Mouse (Mus musculus): Measurements from ENCODE around the gene Cyp11a1. TPM values are rescaled to one million over a fixed set of nuclear protein-coding genes. Genes with fewer than 3 reads are reported as not detected.

Cyp11a1 gene
- polyA plus RNA-seq, 1 experiment, result 93.4 TPM

DNA sequence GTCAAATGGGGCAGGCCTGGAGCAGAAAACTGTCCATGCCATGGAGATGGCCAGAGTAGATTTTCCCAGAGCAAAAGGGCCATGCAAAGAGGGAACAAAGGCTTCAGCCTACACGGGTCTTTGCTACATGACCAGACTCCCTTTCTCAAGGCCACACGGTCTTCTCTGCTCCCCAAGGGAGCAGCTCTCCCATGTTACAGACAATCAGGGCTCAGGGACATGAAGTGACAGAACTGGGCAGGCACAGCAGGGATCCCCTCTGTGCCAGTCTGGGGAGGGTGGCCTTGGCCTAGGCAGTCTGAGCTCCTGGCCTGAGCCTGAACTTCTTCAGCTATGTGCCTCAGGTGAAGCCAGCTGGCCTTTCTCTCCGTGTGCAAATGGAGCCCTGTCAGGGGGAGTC is 47.3 kb downstream of the Cyp11a1 start:
- H3K27me3 ChIP-seq (ENCODE audit: control insufficient read depth, insufficient read depth, low read length), result no peaks in the 10 kb centered on the region
- TF ChIP-seq CTCF (IDR thresholded peaks at IDR 0.05; ENCODE audit: control insufficient read depth, insufficient read depth, insufficient replicate concordance, low read depth, low read length), result no peak
- TF ChIP-seq POLR2A (IDR thresholded peaks at IDR 0.05; ENCODE audit: control insufficient read depth, low read depth, low read length), result no peak
- no peak overlapping the region for H3K4me3 ChIP-seq (ENCODE audit: control insufficient read depth, low read depth, low read length)
- no peaks in the 10 kb centered on the region for H3K36me3 ChIP-seq (ENCODE audit: control insufficient read depth, insufficient read depth, low read length)
- H3K4me1 ChIP-seq (ENCODE audit: control insufficient read depth, insufficient read depth, low read length), result no peaks in the 10 kb centered on the region; the same call in 1 of the 2 replicates
- no peak overlapping the region for H3K27ac ChIP-seq (ENCODE audit: control insufficient read depth, insufficient read depth, low read depth, low read length)

DNA sequence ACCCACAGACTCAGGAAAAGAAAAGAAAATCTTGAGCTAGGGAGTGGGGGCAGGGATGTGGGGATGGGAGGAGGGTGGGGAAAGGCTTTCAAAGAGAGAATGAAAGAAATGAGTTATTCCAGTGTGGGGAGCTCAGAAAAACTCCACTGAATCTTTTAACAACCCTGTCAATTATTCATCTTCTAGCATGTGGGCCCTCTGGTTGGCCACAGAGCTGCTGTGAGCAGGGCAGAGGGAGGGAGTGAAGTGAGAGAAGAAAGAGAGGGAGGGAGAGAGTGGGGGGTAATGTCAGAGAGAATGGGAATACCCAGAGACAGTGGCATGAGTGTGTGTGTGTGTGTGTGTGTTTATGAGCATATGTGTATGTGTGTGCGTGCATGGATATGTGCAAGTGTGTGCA is 47.8 kb downstream of the Cyp11a1 start:
- Histone ChIP-seq H3K27me3 (ENCODE audit: control insufficient read depth, insufficient read depth, low read length) (no peaks in the 10 kb centered on the region), H3K4me3 (ENCODE audit: control insufficient read depth, low read depth, low read length) (no peak overlapping the region), H3K4me1 (ENCODE audit: control insufficient read depth, insufficient read depth, low read length) (no peaks in the 10 kb centered on the region; the same call in 1 of the 2 replicates), H3K36me3 (ENCODE audit: control insufficient read depth, insufficient read depth, low read length) (no peaks in the 10 kb centered on the region), H3K27ac (ENCODE audit: control insufficient read depth, insufficient read depth, low read depth, low read length) (no peak overlapping the region)
- TF ChIP-seq CTCF (IDR thresholded peaks at IDR 0.05; ENCODE audit: control insufficient read depth, insufficient read depth, insufficient replicate concordance, low read depth, low read length) (no peak), POLR2A (IDR thresholded peaks at IDR 0.05; ENCODE audit: control insufficient read depth, low read depth, low read length) (no peak)

DNA sequence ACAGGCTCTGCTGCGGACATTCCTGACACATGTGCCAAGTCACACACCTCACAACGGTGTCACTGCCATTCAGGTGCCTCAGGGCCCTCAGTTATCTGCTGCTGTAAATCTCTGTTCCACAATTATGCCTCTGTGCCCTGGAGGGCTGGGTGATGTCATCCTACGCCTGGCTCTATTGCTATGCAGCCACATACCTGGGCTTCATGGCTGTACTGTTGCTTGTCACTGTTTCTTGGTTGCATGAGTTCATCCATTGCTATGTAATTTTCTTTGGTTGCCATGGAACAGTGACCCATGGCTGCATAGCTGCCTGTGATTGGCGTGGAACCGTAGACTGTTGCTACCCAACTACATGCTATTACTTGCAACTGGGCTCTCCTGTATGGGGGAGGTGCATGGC is 49.5 kb downstream of the Cyp11a1 start:
- Histone ChIP-seq H3K27ac (ENCODE audit: control insufficient read depth, insufficient read depth, low read depth, low read length) (no peak overlapping the region), H3K4me3 (ENCODE audit: control insufficient read depth, low read depth, low read length) (no peak overlapping the region), H3K4me1 (ENCODE audit: control insufficient read depth, insufficient read depth, low read length) (no peaks in the 10 kb centered on the region; the same call in 1 of the 2 replicates), H3K27me3 (ENCODE audit: control insufficient read depth, insufficient read depth, low read length) (no peaks in the 10 kb centered on the region), H3K36me3 (ENCODE audit: control insufficient read depth, insufficient read depth, low read length) (no peaks in the 10 kb centered on the region)
- no peak for TF ChIP-seq POLR2A (IDR thresholded peaks at IDR 0.05; ENCODE audit: control insufficient read depth, low read depth, low read length)
- TF ChIP-seq CTCF (IDR thresholded peaks at IDR 0.05; ENCODE audit: control insufficient read depth, insufficient read depth, insufficient replicate concordance, low read depth, low read length), result no peak

DNA sequence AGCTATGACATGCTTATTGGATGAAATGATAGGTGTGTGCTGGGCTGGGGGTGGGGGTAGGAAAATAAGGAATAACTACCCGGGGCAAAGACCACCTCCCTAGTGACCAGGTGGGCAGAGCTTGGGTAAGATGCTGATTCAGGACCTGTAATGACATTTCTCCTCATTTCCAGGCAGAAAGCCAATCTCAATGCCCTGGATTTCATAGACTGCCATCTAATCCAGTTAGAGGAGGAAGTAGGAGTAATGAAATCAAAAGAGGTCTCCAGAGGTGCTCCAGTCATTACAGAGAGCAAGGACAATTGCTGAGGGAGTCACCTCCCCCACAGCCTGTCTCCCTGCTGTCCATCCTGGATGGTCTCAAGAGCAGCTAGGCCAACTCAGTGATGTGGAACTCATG is 53.7 kb downstream of the Cyp11a1 start:
- Histone ChIP-seq H3K4me1 (ENCODE audit: control insufficient read depth, insufficient read depth, low read length) (no peaks in the 10 kb centered on the region), H3K27ac (ENCODE audit: control insufficient read depth, insufficient read depth, low read depth, low read length) (no peak overlapping the region), H3K27me3 (ENCODE audit: control insufficient read depth, insufficient read depth, low read length) (no peaks in the 10 kb centered on the region)

DNA sequence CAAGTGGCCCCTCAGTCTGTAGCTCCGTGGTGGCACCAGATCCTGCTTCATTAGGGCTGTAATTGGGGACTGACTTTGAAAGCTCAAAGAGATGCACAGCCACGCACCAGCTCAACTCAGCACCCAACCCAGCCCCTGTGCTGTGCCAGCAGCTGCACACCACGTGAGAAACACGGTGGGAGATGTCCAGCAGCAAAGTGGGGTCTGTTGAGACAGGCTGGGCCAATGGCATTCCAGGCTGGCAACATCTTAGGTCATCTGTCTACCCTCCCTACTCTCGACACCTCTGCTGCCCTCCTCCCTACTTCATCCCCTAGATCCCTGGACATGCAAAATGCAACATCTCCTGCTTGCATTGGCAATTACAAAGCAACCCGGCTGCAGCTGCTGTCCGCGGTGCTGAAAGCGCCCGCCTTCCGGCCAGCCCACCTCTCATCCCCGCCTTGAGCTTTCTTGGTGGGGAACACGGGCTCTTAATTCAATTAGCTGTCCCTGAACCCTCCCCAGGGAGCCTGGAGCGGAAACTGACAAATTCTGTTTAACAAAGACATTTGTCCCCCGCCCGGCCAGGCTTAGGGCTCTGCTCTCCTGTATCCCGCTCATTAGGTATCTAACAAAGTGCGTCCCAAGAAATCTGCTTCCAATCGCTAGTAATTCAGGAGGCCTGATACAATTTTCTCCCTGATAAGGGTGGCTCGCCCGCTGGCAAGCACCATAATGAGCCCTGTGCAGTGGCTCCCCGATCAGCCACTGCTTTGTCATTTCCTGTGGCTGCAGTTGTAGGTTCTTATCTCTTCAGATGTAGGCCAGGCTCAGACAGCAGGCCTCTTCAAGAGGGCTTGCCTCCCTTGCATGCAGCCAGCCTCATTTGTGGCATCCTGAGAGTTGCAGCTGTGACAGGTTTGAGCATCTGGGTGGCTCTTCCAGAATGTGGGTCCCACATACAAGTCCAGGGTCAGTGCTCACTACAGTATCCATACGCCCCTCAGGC is 54.8 kb downstream of the Cyp11a1 start:
- H3K4me3 ChIP-seq (ENCODE audit: control insufficient read depth, low read depth, low read length), result no peak overlapping the region
- H3K27ac ChIP-seq (ENCODE audit: control insufficient read depth, insufficient read depth, low read depth, low read length), result no peak overlapping the region
- no peaks in the 10 kb centered on the region for H3K27me3 ChIP-seq (ENCODE audit: control insufficient read depth, insufficient read depth, low read length)
- no peaks in the 10 kb centered on the region for H3K36me3 ChIP-seq (ENCODE audit: control insufficient read depth, insufficient read depth, low read length)
- no peaks in the 10 kb centered on the region for H3K4me1 ChIP-seq (ENCODE audit: control insufficient read depth, insufficient read depth, low read length)
- TF ChIP-seq CTCF (IDR thresholded peaks at IDR 0.05; ENCODE audit: control insufficient read depth, insufficient read depth, insufficient replicate concordance, low read depth, low read length) (no peak), POLR2A (IDR thresholded peaks at IDR 0.05; ENCODE audit: control insufficient read depth, low read depth, low read length) (no peak)

More for the DNA sequence above, 53.7 kb downstream of the Cyp11a1 start:
- TF ChIP-seq POLR2A (IDR thresholded peaks at IDR 0.05; ENCODE audit: control insufficient read depth, low read depth, low read length) (no peak), CTCF (IDR thresholded peaks at IDR 0.05; ENCODE audit: control insufficient read depth, insufficient read depth, insufficient replicate concordance, low read depth, low read length) (no peak)
- no peaks in the 10 kb centered on the region for H3K36me3 ChIP-seq (ENCODE audit: control insufficient read depth, insufficient read depth, low read length)
- H3K4me3 ChIP-seq (ENCODE audit: control insufficient read depth, low read depth, low read length), result no peak overlapping the region

DNA sequence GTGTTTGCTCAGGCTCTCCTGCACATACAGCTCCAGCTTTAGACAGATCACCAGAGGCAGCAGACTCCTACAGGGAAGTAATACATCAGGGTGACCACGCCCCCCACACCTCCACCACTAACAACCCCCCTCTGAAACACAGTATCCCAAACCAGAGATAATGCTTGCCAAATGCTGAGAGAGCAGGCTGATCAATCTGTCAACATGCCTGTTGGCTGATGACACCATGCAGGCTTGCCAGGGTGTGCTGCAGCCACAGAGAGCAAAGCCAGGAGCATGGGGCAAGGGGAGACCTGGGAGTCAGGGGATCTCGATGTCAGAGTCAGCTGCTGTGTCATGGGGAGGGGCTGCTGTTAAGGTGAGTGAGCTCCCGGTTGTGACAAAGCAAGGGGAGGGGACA is 57.3 kb downstream of the Cyp11a1 start, which contains the start of gene Stra6:
Stra6 (plus strand) TSS at position 258 of the 400 bp plus-strand sequence.
- H3K27me3 ChIP-seq (ENCODE audit: control insufficient read depth, insufficient read depth, low read length), result no peaks in the 10 kb centered on the region
- H3K27ac ChIP-seq (ENCODE audit: control insufficient read depth, insufficient read depth, low read depth, low read length), result no peak within 1 kb of the TSS
- H3K36me3 ChIP-seq (ENCODE audit: control insufficient read depth, insufficient read depth, low read length), result no peaks in the 10 kb centered on the region
- no peaks in the 10 kb centered on the region for H3K4me1 ChIP-seq (ENCODE audit: control insufficient read depth, insufficient read depth, low read length)
- H3K4me3 ChIP-seq (ENCODE audit: control insufficient read depth, low read depth, low read length), result no peak within 1 kb of the TSS
- no peak for TF ChIP-seq CTCF (IDR thresholded peaks at IDR 0.05; ENCODE audit: control insufficient read depth, insufficient read depth, insufficient replicate concordance, low read depth, low read length)
- TF ChIP-seq POLR2A (IDR thresholded peaks at IDR 0.05; ENCODE audit: control insufficient read depth, low read depth, low read length), result no peak

GRCm38 (mm10) chr9:58065532-58065931 is 59.3 kb downstream of the Cyp11a1 start:
- H3K36me3 ChIP-seq (ENCODE audit: control insufficient read depth, insufficient read depth, low read length), result no peaks in the 10 kb centered on the region
- no peak overlapping the region for H3K4me3 ChIP-seq (ENCODE audit: control insufficient read depth, low read depth, low read length)
- H3K27me3 ChIP-seq (ENCODE audit: control insufficient read depth, insufficient read depth, low read length), result no peaks in the 10 kb centered on the region
- TF ChIP-seq POLR2A (IDR thresholded peaks at IDR 0.05; ENCODE audit: control insufficient read depth, low read depth, low read length) (no peak), CTCF (IDR thresholded peaks at IDR 0.05; ENCODE audit: control insufficient read depth, insufficient read depth, insufficient replicate concordance, low read depth, low read length) (no peak)
- H3K4me1 ChIP-seq (ENCODE audit: control insufficient read depth, insufficient read depth, low read length), result no peaks in the 10 kb centered on the region
- H3K27ac ChIP-seq (ENCODE audit: control insufficient read depth, insufficient read depth, low read depth, low read length), result no peak overlapping the region
